Mouse (Mus musculus) kidney, postnatal 0 days (tissue): ENCODE data around the gene Eomes. TPM values are rescaled to one million over a fixed set of nuclear protein-coding genes. Genes with fewer than 3 reads are reported as not detected.

Source experiments
- ATAC-seq: fragments of 200-750 bp; cut with Nextera tagmentation; replicated peaks from 2 replicates; pipeline ENCODE4 v1.8.0; 2017; ENCODE audit warnings: low read depth, moderate number of reproducible peaks, moderate TSS enrichment, moderate library complexity; ENCODE audit not compliant: low FRiP score
- DNase-seq: peaks from one replicate; pipeline ENCODE4 v3.0.0-alpha.2; 2016; ENCODE audit warnings: low spot score
- H3K27ac ChIP-seq: fragments of 300-500 bp; sonication (generic); 2 replicates; pipeline ENCODE4 v1.5.1; 2014; ENCODE audit warnings: mild to moderate bottlenecking
- H3K27me3 ChIP-seq: fragments of 300-500 bp; sonication (generic); 2 replicates; pipeline ENCODE4 v1.6.1; 2014; ENCODE audit warnings: low read length, mixed read lengths; ENCODE audit not compliant: insufficient read depth
- H3K36me3 ChIP-seq: fragments of 300-500 bp; sonication (generic); 2 replicates; pipeline ENCODE4 v1.6.1; 2014; ENCODE audit warnings: low read length, mixed read lengths; ENCODE audit not compliant: insufficient read depth
- H3K4me1 ChIP-seq: fragments of 300-500 bp; sonication (generic); replicated peaks from 2 replicates; pipeline ENCODE4 v1.6.1; 2014; ENCODE audit warnings: antibody characterized with exemption, low read length, mixed read lengths; ENCODE audit not compliant: insufficient read depth
- H3K4me2 ChIP-seq: fragments of 300-500 bp; sonication (generic); 2 replicates; pipeline ENCODE4 v1.6.1; 2014; ENCODE audit warnings: mild to moderate bottlenecking, low read length, moderate library complexity, mixed read lengths
- H3K4me3 ChIP-seq: fragments of 300-500 bp; sonication (generic); replicated peaks from 2 replicates; pipeline ENCODE4 v1.5.1; 2014; ENCODE audit warnings: low read depth, low read length
- H3K9ac ChIP-seq: fragments of 300-500 bp; sonication (generic); 2 replicates; pipeline ENCODE4 v1.6.1; 2014; ENCODE audit warnings: low read depth, low read length
- H3K9me3 ChIP-seq: fragments of 300-500 bp; sonication (generic); replicated peaks from 2 replicates; pipeline ENCODE4 v1.6.1; 2016; ENCODE audit warnings: low read length, inconsistent platforms, mixed read lengths
- CTCF ChIP-seq: IDR thresholded peaks from 2 replicates; pipeline ENCODE4 v1.5.1; 2016; ENCODE audit warnings: antibody characterized with exemption, low read depth, mild to moderate bottlenecking, moderate library complexity
- WGBS: fragments of 180-500 bp; shearing (Covaris S2); extraction: QIAGEN DNeasy Blood & Tissue Kit; methylation state at CpG from one replicate; pipeline ENCODE4 v1.1.7; 2014; 5-methylcytosine and 5-hydroxymethylcytosine counted together
- polyA plus RNA-seq: library from polyadenylated mRNA; unstranded; fragments of >200 nt; fragmentation: Nextera tagmentation; extraction: Ambion mirVana; gene quantifications from 2 replicates; pipeline ENCODE4 v1.2.1, GENCODE M21; 2015

Gene Eomes
- polyA plus RNA-seq, 1 experiment from 2014 or later = not detected

DNA sequence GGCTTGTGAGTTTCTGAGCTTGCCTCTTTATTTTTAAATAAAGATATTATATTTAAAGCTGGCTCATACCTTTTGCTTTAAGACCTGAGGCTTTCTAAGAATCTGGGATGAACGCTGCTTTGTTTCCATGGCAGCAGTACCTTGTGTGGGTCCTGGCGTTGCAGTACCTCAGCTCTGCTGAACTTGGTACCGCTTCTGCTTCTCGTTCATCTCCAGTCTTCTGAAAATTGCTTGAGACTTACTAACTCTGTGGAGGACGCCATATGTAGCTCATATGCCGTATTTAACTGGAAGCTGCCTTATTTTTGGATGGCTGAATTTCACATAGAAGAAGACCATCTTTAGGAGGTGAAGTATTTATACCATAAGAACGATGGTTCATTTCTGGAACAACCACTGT lies 30.6 kb downstream of the Eomes start:
- DNase-seq = no peak
- peak overlapping the region; percentile 86; the same call in 1 of the 2 replicates for H3K4me2 ChIP-seq
- H3K9ac ChIP-seq = no peak overlapping the region
- no peak for ATAC-seq
- H3K36me3 ChIP-seq = no peaks in the 10 kb centered on the region
- 89% methylated on average over 7 of the region's 7 CpGs for WGBS
- no peaks in the 10 kb centered on the region for H3K27me3 ChIP-seq
- peaks cover 20% of the 10 kb centered on the region; the same call in 1 of the 2 replicates for H3K4me1 ChIP-seq
- no peak overlapping the region for H3K4me3 ChIP-seq
- no peak overlapping the region for H3K27ac ChIP-seq
- TF ChIP-seq CTCF = no peak
- no peaks in the 10 kb centered on the region for H3K9me3 ChIP-seq

DNA sequence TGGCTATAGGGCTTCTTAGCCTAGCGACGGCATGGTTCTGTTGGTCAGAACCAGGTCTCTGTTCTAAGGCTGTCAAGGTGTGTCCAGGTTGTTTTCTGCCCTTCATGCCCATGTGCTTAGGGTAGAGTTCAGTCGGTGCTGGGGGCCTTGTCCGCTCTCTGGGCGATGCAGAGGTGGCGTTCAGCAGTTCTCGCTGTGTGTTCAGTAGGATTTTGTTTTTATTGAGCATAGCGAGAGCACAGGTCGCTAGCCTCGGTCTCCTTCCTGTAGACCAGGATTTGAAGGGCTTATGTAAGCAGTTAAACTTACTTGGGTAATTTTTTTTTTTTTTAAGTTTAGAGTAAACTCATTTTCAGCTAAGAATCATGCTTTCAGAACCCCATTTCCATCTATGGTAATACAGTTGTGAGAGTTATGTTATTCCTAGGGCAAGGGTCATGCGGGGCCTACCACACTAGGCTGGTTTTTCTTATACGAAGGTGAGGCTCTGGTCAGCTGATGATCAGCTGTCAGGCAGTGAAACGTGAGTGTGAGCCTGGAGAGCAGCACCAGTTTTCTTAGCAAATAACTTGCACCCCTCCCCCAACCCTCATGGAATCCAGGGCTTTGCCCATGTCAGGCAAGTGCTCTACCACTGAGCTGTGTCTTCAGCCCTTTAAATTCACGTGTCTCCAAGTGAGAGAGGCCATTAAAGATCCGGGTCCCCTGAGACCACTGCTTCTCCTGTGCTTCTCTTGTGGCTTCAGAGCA lies 33.1 kb downstream of the Eomes start:
- WGBS = 52% methylated on average over 15 of the region's 15 CpGs
- Histone ChIP-seq H3K9me3 (no peaks in the 10 kb centered on the region), H3K4me1 (peaks cover 20% of the 10 kb centered on the region; the same call in 1 of the 2 replicates), H3K27me3 (no peaks in the 10 kb centered on the region), H3K4me2 (no peak overlapping the region), H3K4me3 (no peak overlapping the region), H3K9ac (no peak overlapping the region), H3K36me3 (peaks cover 13% of the 10 kb centered on the region; the same call in 1 of the 2 replicates), H3K27ac (peak overlapping the region; percentile 58)
- ATAC-seq (no peak; the same call in 1 of the 2 replicates), DNase-seq (no peak)
- TF ChIP-seq CTCF = no peak

GRCm38 (mm10) chr9:118512681-118513233 lies 34.7 kb downstream of the Eomes start:
- no peak overlapping the region for H3K4me2 ChIP-seq
- ATAC-seq (no peak; the same call in 1 of the 2 replicates), DNase-seq (peak; percentile 47)
- WGBS = 43% methylated on average over 3 of the region's 3 CpGs
- H3K9me3 ChIP-seq = no peaks in the 10 kb centered on the region
- H3K4me1 ChIP-seq = peaks cover 12% of the 10 kb centered on the region; the same call in 1 of the 2 replicates
- H3K27me3 ChIP-seq = no peaks in the 10 kb centered on the region
- peaks cover 16% of the 10 kb centered on the region; the same call in 1 of the 2 replicates for H3K36me3 ChIP-seq
- no peak for TF ChIP-seq CTCF
- H3K27ac ChIP-seq = peak overlapping the region; percentile 43; the same call in 1 of the 2 replicates
- no peak overlapping the region for H3K9ac ChIP-seq
- no peak overlapping the region for H3K4me3 ChIP-seq

DNA sequence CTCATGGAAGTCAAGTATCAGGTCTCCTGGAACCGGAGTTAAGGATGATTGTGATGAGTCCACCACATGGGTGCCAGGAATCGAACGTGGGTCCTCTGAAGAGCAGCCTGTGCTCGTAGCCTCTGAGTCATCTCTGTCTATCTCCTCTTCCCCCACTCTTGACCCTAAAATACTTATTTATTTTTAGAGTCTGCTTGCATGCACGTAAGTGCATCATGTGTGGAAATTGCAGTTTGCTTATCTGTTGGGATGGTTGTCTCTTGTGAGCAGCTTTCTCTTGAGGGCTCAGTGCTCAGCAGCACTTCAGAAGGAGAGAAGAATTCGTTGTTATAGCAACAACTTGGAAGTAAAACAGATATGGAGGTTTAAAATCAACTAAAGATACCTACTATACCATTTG lies 37.5 kb downstream of the Eomes start:
- DNase-seq (no peak), ATAC-seq (no peak)
- Histone ChIP-seq H3K36me3 (peaks cover 16% of the 10 kb centered on the region; the same call in 1 of the 2 replicates), H3K27me3 (no peaks in the 10 kb centered on the region), H3K4me1 (peaks cover 9% of the 10 kb centered on the region; the same call in 1 of the 2 replicates), H3K4me3 (no peak overlapping the region), H3K9ac (no peak overlapping the region), H3K27ac (no peak overlapping the region), H3K9me3 (no peaks in the 10 kb centered on the region), H3K4me2 (no peak overlapping the region)
- no peak for TF ChIP-seq CTCF
- WGBS = 91% methylated on average over 6 of the region's 6 CpGs

DNA sequence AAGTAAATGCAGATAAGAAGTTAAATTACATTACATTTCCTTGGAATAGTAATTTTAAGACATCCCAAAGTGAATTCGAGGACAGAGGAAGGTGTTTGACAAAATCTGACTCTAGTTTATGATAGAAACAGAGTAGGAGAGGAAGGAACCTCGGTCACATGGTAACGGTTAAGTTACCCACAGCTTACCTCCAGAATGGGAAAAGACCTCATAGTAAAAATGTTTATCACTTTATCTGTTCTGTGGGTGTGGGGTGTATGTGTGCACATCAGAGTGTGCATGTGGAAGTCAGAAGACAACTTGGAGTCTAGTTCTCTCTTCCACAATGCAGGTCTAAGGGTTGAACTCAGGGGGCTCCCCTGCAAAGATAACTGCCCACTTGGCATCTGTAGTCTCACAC lies 38.1 kb downstream of the Eomes start:
- peaks cover 16% of the 10 kb centered on the region; the same call in 1 of the 2 replicates for H3K36me3 ChIP-seq
- H3K27me3 ChIP-seq = no peaks in the 10 kb centered on the region
- ATAC-seq = no peak
- H3K9ac ChIP-seq = no peak overlapping the region
- no peak overlapping the region for H3K4me3 ChIP-seq
- no peak overlapping the region for H3K27ac ChIP-seq
- peaks cover 3% of the 10 kb centered on the region; the same call in 1 of the 2 replicates for H3K4me1 ChIP-seq
- no peaks in the 10 kb centered on the region for H3K9me3 ChIP-seq
- WGBS = 90% methylated on average over 3 of the region's 3 CpGs
- no peak for DNase-seq
- no peak overlapping the region for H3K4me2 ChIP-seq
- no peak for TF ChIP-seq CTCF

GRCm38 (mm10) chr9:118517619-118518018 lies 39.6 kb downstream of the Eomes start:
- Histone ChIP-seq H3K27me3 (no peaks in the 10 kb centered on the region), H3K4me2 (no peak overlapping the region), H3K27ac (no peak overlapping the region), H3K4me3 (no peak overlapping the region), H3K4me1 (peaks cover 2% of the 10 kb centered on the region; the same call in 1 of the 2 replicates), H3K9ac (no peak overlapping the region), H3K36me3 (peaks cover 19% of the 10 kb centered on the region; the same call in 1 of the 2 replicates), H3K9me3 (no peaks in the 10 kb centered on the region)
- DNase-seq (no peak), ATAC-seq (no peak)
- 81% methylated on average over 7 of the region's 8 CpGs for WGBS
- no peak for TF ChIP-seq CTCF
